Mouse (Mus musculus): ENCODE measurements around the gene Ubac2. TPM values are rescaled to one million over a fixed set of nuclear protein-coding genes. Genes with fewer than 3 reads are reported as not detected.

Gene Ubac2
- 100 to 1,000 TPM; 146 to 183 TPM for polyA plus RNA-seq (2017; shearing (Covaris generic))

GRCm38 (mm10) chr14:121878176-121878858 is at the start of gene Ubac2:
TSS of gene Ubac2 (plus strand) at chr14:121878620.

GRCm38 (mm10) chr14:121915621-121916020 is 37.2 kb downstream of the Ubac2 start, which contains the start of gene Gpr18:
TSS of gene Gpr18 (minus strand) at chr14:121915781.

GRCm38 (mm10) chr14:121964990-121965389 is 86.6 kb downstream of the Ubac2 start, which contains the start of gene Gpr183:
TSS of gene Gpr183 (minus strand) at chr14:121965195.

GRCm38 (mm10) chr14:122034451-122034850 is 156.0 kb downstream of the Ubac2 start, which contains the start of gene Timm8a2:
TSS of gene Timm8a2 (plus strand) at chr14:122034674.

Other genes starting within 250 kb of the Ubac2 start
- gene Dock9, start 80.8 kb upstream of the Ubac2 start, polyA plus RNA-seq (2017; shearing (Covaris generic)): 1 to 10 TPM; 5.2 to 6.4 TPM
- gene Gpr18, start 37.2 kb downstream of the Ubac2 start, polyA plus RNA-seq (2017; shearing (Covaris generic)): 100 to 1,000 TPM in 1 of 2 experiments, 10 to 100 TPM in 1; 69.5 to 112 TPM
- 100 to 1,000 TPM in 1 of 2 experiments, 10 to 100 TPM in 1; 56.9 to 130 TPM for gene Gpr183, start 86.6 kb downstream of the Ubac2 start, polyA plus RNA-seq (2017; shearing (Covaris generic))
- not detected for gene Timm8a2, start 156.1 kb downstream of the Ubac2 start, polyA plus RNA-seq (2017; shearing (Covaris generic))
- 100 to 1,000 TPM; 159 to 188 TPM for gene Tm9sf2, start 228.4 kb downstream of the Ubac2 start, polyA plus RNA-seq (2017; shearing (Covaris generic))

Data from activated CD4-positive, CD25-positive, alpha-beta regulatory T cell (primary cell).